Mouse (Mus musculus): ENCODE data around the gene Lrpprc. TPM values are rescaled to one million over a fixed set of nuclear protein-coding genes. Genes with fewer than 3 reads are reported as not detected.
A peak's percentile ranks its signal among the peaks of the same experiment; 100 is the strongest.

Lrpprc gene
- polyA plus RNA-seq, 1 experiment from 2014 or later, result 15.3 TPM

- no peak overlapping the region for H3K9ac ChIP-seq (ENCODE audit: low read depth, low read length)
- H3K4me1 ChIP-seq (replicated peaks; ENCODE audit: control insufficient read depth, insufficient read depth, low read length), result peaks cover 8% of the 10 kb centered on the region; the same call in 1 of the 2 replicates
- peak overlapping the region; percentile 71 for H3K27ac ChIP-seq (ENCODE audit: low read depth, low read length)
- WGBS, result 15% methylated on average over 9 of the region's 9 CpGs
- peak; percentile 80 for ATAC-seq
- no peak for TF ChIP-seq CTCF (IDR thresholded peaks at IDR 0.05; ENCODE audit: low read depth)
- no peaks in the 10 kb centered on the region for H3K9me3 ChIP-seq (ENCODE audit: control insufficient read depth)
- no peak overlapping the region for H3K4me3 ChIP-seq (ENCODE audit: low read depth, low read length)
- H3K27me3 ChIP-seq (replicated peaks; ENCODE audit: control insufficient read depth, insufficient read depth, low read length), result no peaks in the 10 kb centered on the region
- H3K4me2 ChIP-seq (replicated peaks; ENCODE audit: low read depth), result peak overlapping the region; percentile 38; the same call in 1 of the 2 replicates
- H3K36me3 ChIP-seq (ENCODE audit: control insufficient read depth, insufficient read depth), result peaks cover 7% of the 10 kb centered on the region; the same call in 1 of the 2 replicates
Measured at GRCm38 (mm10) chr17:84665691-84666090, 124.9 kb downstream of the Lrpprc start.

- WGBS, result 45% methylated on average over 10 of the region's 10 CpGs
- ATAC-seq, result no peak
- H3K27ac ChIP-seq (ENCODE audit: low read depth, low read length), result 0 out of 2 replicates have a peak overlapping the region, but pooled peaks have one; percentile 71
Measured at GRCm38 (mm10) chr17:84665053-84665452, 125.5 kb downstream of the Lrpprc start.

GRCm38 (mm10) chr17:84658951-84659350, 131.6 kb downstream of the Lrpprc start:
- Histone ChIP-seq H3K4me1 (replicated peaks; ENCODE audit: control insufficient read depth, insufficient read depth, low read length) (0 out of 2 replicates have a peak, but pooled peaks cover 5% of the 10 kb centered on the region), H3K9ac (ENCODE audit: low read depth, low read length) (no peak overlapping the region), H3K36me3 (ENCODE audit: control insufficient read depth, insufficient read depth) (peaks cover 7% of the 10 kb centered on the region; the same call in 1 of the 2 replicates), H3K4me2 (replicated peaks; ENCODE audit: low read depth) (no peak overlapping the region), H3K27me3 (replicated peaks; ENCODE audit: control insufficient read depth, insufficient read depth, low read length) (no peaks in the 10 kb centered on the region), H3K27ac (ENCODE audit: low read depth, low read length) (peak overlapping the region; percentile 61; the same call in 1 of the 2 replicates), H3K4me3 (ENCODE audit: low read depth, low read length) (no peak overlapping the region), H3K9me3 (ENCODE audit: control insufficient read depth) (no peaks in the 10 kb centered on the region)
- no peak for TF ChIP-seq CTCF (IDR thresholded peaks at IDR 0.05; ENCODE audit: low read depth)
- 35% methylated on average over 8 of the region's 8 CpGs for WGBS
- ATAC-seq, result peak; percentile 72

More at GRCm38 (mm10) chr17:84665053-84665452, 125.5 kb downstream of the Lrpprc start:
- TF ChIP-seq CTCF (IDR thresholded peaks at IDR 0.05; ENCODE audit: low read depth), result no peak
- Histone ChIP-seq H3K9me3 (ENCODE audit: control insufficient read depth) (no peaks in the 10 kb centered on the region), H3K27me3 (replicated peaks; ENCODE audit: control insufficient read depth, insufficient read depth, low read length) (no peaks in the 10 kb centered on the region), H3K36me3 (ENCODE audit: control insufficient read depth, insufficient read depth) (peaks cover 7% of the 10 kb centered on the region; the same call in 1 of the 2 replicates), H3K4me2 (replicated peaks; ENCODE audit: low read depth) (no peak overlapping the region), H3K4me1 (replicated peaks; ENCODE audit: control insufficient read depth, insufficient read depth, low read length) (peaks cover 8% of the 10 kb centered on the region; the same call in 1 of the 2 replicates), H3K9ac (ENCODE audit: low read depth, low read length) (no peak overlapping the region), H3K4me3 (ENCODE audit: low read depth, low read length) (no peak overlapping the region)

GRCm38 (mm10) chr17:84658195-84658594, 132.4 kb downstream of the Lrpprc start:
- peak overlapping the region; percentile 61; the same call in 1 of the 2 replicates for H3K27ac ChIP-seq (ENCODE audit: low read depth, low read length)
- no peak for ATAC-seq
- no peak for TF ChIP-seq CTCF (IDR thresholded peaks at IDR 0.05; ENCODE audit: low read depth)
- H3K9ac ChIP-seq (ENCODE audit: low read depth, low read length), result no peak overlapping the region
- H3K27me3 ChIP-seq (replicated peaks; ENCODE audit: control insufficient read depth, insufficient read depth, low read length), result no peaks in the 10 kb centered on the region
- 35% methylated on average over 5 of the region's 5 CpGs for WGBS
- no peaks in the 10 kb centered on the region for H3K9me3 ChIP-seq (ENCODE audit: control insufficient read depth)
- no peak overlapping the region for H3K4me2 ChIP-seq (replicated peaks; ENCODE audit: low read depth)
- H3K4me1 ChIP-seq (replicated peaks; ENCODE audit: control insufficient read depth, insufficient read depth, low read length), result 0 out of 2 replicates have a peak, but pooled peaks cover 5% of the 10 kb centered on the region
- H3K36me3 ChIP-seq (ENCODE audit: control insufficient read depth, insufficient read depth), result peaks cover under 1% of the 10 kb centered on the region; the same call in 1 of the 2 replicates
- no peak overlapping the region for H3K4me3 ChIP-seq (ENCODE audit: low read depth, low read length)

- no peak for ATAC-seq
- Histone ChIP-seq H3K27me3 (replicated peaks; ENCODE audit: control insufficient read depth, insufficient read depth, low read length) (no peaks in the 10 kb centered on the region), H3K9ac (ENCODE audit: low read depth, low read length) (no peak overlapping the region), H3K9me3 (ENCODE audit: control insufficient read depth) (no peaks in the 10 kb centered on the region), H3K36me3 (ENCODE audit: control insufficient read depth, insufficient read depth) (no peaks in the 10 kb centered on the region; the same call in 1 of the 2 replicates), H3K4me2 (replicated peaks; ENCODE audit: low read depth) (no peak overlapping the region), H3K4me3 (ENCODE audit: low read depth, low read length) (no peak overlapping the region), H3K4me1 (replicated peaks; ENCODE audit: control insufficient read depth, insufficient read depth, low read length) (0 out of 2 replicates have a peak, but pooled peaks cover 5% of the 10 kb centered on the region), H3K27ac (ENCODE audit: low read depth, low read length) (no peak overlapping the region)
- TF ChIP-seq CTCF (IDR thresholded peaks at IDR 0.05; ENCODE audit: low read depth), result no peak
- WGBS, result 64% methylated on average over 7 of the region's 7 CpGs
Measured at GRCm38 (mm10) chr17:84657782-84658181, 132.8 kb downstream of the Lrpprc start.

- Histone ChIP-seq H3K4me2 (replicated peaks; ENCODE audit: low read depth) (no peak overlapping the region), H3K36me3 (ENCODE audit: control insufficient read depth, insufficient read depth) (no peaks in the 10 kb centered on the region; the same call in 1 of the 2 replicates), H3K9me3 (ENCODE audit: control insufficient read depth) (no peaks in the 10 kb centered on the region), H3K9ac (ENCODE audit: low read depth, low read length) (no peak overlapping the region), H3K4me1 (replicated peaks; ENCODE audit: control insufficient read depth, insufficient read depth, low read length) (0 out of 2 replicates have a peak, but pooled peaks cover 5% of the 10 kb centered on the region), H3K4me3 (ENCODE audit: low read depth, low read length) (no peak overlapping the region), H3K27ac (ENCODE audit: low read depth, low read length) (no peak overlapping the region), H3K27me3 (replicated peaks; ENCODE audit: control insufficient read depth, insufficient read depth, low read length) (no peaks in the 10 kb centered on the region)
- no peak; the same call in 1 of the 2 replicates for TF ChIP-seq CTCF (IDR thresholded peaks at IDR 0.05; ENCODE audit: low read depth)
- no peak for ATAC-seq
- WGBS, result 51% methylated on average over 3 of the region's 3 CpGs
Measured at GRCm38 (mm10) chr17:84657422-84657732, 133.2 kb downstream of the Lrpprc start.

Data from intestine, postnatal 0 days (tissue).